Mouse (Mus musculus) mature B cell (primary cell): Measurements from ENCODE around the gene Tescl.

Source experiments
- in situ Hi-C: fragments of 300-500 bp; cut with MboI; formaldehyde crosslinking; loops from 2 replicates; pipeline ENCODE4 v1.14.3; 2019

Gene Tescl

DNA sequence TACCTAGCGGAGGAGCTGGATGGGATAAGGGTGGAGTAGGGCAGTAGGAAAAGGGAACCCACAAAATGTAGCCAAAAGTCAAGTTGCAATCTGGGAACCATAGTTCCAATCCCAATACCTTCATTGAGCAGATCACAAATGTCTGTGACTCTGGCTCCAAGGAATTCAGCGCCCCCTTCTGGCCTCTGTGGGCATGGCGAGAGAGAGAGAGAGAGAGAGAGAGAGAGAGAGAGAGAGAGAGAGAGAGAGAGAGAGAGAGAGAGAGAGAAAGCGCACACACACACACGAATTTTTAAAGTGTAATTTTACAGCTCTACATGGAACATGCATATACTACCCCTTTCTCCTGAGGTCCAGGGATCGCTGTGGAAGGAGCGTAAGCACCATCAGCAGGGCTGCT lies 29.5 kb upstream of the Tescl start:
- in situ Hi-C loops, result no loop called here

DNA sequence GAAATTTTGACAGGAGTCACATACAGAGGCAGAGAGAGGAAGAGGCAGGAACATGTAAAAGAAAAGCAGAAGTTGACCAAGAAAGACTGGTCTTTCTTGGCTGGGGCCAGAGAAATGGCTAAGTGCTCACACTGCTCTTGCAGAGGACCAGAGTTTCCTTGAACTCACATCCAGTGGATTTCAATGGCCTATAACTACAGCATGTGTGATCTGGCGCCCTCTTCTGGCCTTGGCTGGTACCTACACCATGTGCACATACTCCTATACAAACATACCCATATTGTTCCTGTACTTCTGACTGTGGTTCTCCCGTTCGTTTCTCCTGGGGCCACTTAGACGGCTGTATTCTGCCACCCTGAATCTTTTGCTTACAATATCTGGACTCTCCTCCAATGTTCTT lies 27.3 kb upstream of the Tescl start:
- in situ Hi-C loops, result no loop called here

DNA sequence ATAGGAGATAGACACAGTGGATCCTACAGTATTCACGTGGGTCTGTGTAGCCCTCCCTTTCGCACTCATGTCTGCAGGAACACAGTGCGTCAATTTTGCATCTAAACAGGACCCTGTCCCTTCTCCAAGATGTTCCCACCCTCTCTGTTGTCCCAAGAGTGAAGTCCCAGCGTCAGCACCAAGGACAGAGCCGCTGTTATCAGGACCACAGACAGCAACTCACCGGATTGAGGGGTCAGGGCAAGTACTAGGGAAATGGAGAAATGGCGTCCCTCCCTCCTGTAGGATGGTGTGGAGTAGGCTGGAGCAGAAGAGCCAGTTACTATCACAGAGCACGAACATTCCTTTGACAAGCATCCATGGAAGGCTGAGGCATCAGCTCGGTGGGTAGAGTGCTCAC lies 25.5 kb upstream of the Tescl start:
- in situ Hi-C loops, result no loop called here

DNA sequence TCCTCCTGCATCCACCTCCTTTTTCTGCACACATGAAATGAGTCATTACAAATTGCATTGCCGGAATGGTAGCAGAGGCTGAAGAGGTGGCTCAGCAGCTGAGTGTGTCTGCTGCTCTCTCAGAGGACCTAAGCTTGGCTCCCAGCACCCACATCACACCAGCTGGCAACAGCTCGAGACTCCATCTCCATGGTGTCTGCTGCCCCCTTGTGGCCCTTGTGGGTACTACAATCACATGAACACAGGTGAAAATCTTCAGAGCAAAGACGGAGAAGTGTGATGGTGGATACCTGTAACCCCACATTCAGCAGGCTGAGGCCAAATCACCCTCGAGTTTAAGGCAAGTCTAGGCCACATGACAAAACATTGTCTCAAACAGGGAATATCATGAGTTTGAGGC lies 24.2 kb upstream of the Tescl start:
- in situ Hi-C loops, result no loop called here

DNA sequence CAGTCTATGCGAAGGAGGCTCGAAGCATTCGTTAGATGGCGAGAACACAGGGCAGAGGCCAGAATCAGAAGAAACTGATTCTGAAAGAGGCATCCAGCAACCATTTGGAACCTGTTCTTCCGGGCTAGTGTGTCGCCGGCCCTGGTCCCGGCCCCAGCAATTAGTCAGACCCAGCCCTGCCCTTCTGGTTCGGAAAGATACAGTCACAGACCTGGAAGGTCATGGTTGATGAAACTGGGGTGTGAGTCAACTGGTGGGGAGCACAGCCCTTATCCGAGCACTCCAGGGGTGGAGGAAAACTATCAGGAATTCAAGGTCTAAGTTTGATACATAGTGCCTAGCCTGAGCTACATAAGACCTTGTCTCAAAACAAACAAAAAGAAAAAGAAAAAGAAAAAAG lies 22.3 kb upstream of the Tescl start:
- in situ Hi-C loops, result no loop called here

DNA sequence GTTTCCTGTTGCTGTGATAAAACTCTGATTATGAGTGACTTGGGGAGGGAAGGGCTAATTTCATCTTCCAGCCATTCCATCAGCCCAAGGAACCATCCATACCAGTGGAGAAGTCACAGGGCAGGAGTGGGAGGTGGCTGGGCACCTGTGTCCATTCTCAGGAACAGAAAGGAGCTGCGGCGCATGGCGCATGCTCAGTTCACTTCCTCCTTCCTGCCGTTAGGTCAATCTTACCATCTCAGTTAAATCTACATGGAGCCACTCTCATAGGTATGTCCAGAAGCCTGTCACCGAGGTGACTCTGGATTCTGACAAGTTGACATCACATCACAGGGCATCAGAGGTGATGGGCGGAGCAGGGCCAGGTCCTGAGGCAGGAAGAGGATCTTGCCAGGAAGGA lies 21.9 kb upstream of the Tescl start:
- in situ Hi-C loops, result no loop called here

DNA sequence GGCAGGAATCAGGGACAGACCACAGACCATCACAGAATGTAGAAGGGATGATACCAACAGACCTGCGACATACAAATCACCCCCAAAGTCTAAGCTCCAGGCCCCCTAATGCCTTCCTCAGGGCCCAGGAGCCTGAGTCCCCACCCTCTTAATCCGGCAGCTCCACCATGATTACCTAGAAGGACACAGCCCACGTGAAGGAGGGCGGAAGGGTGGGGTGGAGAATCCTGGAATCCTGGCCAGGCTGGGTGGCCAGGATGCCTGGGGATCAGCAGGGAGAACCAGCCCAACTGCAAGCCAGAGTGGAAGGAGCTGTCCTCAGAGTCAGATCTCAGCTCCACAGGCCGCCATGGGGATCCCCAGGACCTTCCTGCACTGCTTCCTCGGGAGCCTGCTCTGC lies 15.2 kb upstream of the Tescl start, which contains the start of gene Lypd5:
Lypd5 (plus strand) TSS at position 301 of the 400 bp plus-strand sequence.
- in situ Hi-C loops, result no loop called here

DNA sequence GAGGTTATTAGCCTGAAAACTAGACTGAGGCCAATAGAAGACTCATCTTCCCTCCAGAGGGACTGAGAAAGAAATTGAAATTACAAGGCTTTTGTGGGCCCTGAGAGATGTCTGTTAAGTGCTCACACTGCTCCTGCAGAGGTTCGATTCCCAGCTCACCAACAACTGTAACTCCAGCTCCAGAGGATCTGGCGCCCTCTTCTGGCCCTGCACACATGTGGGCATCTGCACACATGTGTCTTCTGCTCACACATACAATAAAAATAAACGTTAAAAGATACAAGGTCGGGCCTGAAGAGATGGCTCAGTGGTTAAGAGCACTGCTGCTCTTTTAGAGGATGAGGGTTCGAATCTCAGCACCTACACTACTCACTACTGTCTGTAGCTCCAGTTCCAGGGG lies 12.7 kb upstream of the Tescl start:
- in situ Hi-C loops, result no loop called here

DNA sequence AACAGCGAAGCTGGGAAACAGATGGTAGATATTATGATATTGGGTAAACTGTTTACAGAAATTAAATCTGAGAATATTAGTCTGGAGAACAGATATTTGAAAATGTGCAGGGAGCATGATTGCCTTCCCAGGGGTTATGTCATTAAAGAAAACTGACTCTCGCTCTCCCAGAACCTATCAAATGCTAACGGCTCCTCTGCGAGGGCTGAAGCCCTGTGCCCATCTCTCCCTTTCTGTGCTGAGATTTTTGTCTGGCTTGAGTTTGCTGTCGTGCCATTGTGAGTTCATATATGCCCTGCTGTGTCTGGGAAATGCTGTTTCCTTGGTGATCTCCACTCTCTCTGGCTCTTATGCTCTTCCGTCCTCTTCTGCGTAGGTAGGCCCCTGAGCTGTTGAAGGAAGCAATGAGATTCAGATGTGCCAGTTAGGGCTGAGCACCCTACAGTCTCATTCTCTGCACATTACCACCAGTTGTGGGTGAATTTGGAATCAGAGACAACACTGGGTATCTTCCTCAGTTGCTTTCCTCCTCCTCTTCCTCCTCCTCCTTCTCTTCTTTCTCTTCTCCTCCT lies 10.1 kb upstream of the Tescl start:
- in situ Hi-C loops, result no loop called here

DNA sequence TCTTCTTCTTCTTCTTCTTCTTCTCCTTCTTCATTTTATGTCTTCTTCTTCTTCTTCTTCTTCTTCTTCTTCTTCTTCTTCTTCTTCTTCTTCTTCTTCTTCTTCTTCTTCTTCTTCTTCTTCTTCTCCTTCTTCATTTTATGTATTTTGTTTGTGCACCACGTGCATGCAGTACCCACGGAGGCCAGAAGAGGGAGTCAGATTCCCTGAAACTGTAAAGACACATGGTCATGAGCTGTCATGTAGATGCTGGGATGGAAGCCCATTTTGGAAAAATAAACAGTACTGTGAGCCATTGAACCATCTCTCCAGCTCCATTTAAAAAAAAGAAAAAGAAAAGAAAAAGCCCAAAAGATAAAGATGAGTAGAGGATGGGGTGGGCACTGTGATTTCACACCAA lies 4.5 kb upstream of the Tescl start:
- in situ Hi-C loops, result no loop called here

DNA sequence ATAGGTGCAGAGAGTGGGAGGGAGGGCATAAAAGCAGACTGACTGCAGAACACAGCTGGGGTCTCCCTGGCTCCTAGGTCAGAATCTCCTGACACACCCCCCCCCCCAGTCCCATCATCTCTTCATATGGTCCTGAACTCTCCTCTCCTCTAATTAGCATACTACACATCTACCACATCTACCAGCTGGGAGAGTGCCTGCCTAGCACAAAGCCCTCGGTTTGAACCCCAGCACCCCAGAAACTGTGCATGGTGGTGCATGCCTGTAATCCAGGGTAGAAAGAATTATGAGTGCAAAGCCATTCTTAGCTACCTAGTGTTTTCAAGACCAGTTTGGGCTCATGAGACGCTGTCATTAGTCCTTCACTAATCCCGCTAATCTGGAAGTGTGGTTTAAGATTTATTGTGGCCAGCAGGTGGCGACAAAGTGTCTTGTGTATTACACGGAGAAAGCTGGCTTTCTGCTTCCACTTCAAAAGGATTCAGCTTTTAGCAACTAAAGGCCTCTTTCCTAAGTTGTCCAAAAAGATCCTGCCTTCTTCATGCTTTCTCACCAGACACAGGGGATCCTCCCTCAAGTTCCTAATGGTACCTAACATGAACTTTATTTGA lies 2.1 kb upstream of the Tescl start:
- in situ Hi-C loops, result no loop called here

DNA sequence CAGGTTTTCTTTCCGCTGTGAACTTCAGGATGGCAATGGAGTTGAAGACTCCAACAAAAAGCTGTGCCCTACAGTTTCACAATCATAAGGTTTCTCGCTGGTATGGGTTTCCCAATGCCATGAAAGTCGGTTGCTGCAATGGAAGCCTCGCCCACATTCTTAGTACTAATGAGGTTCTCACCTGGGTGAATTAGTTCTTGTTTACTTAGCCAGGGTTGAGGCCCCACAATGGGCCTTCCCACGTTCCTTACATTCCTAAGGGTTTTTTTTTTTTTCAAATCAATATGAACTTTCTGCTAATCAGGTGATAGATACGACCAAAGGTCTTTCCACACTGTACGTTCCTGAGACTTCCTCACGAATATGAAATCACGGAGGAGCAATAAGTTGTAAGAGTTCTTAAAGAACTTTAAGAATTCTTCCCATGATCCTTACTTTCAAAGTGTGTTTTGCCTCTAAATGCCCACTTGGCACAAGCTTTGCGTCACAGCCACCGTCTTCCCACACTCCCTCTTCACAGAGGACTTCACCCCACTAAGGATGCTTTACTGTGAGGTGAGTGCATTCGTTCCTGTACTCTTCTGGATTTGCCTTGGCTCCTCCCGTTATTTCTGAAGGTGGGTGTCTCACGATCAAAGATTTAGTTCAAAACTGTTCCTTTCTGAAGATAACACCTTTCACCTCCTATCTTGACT lies 6.3 kb downstream of the Tescl start:
- in situ Hi-C loops, result no loop called here

DNA sequence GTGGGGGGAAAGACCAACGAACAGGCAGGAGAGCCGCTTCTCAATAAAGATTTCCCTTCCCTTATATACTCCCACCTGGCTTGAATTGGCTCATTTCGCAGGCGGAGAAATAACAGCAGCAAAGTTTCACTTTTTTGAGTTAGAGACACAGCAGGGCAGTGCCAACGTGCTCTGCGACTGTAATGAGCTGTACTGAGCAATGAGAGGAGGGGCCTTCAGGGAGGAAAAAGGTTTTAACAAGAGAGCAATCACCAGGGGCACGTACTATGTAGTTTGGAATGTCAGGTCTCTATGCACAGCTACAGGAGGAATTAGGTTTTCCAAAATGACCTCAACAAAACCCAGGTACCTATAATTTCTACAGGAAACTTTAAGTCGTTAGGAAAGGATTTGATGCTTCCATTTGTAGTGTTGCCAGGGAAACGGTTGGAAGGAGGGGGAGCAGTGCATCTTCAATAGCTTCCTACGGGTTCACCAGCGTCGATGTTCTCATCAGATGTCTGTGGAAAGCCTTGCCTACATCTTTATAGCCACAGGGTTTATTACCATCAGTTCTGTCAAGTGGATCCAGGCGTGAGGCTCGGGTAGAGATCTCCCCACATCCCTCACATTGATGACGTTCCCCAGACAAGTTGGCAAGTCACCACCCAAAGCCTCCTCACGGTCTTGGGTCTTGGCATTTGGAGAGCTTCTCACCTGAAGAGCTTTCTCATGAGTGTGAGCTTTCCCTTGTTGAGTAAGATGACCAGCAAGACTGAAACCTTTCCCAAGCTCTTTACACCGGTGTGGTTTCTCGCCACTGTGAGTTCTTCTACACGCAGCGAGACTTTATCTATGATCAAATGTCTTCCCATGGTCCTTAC lies 7.2 kb downstream of the Tescl start:
- in situ Hi-C loops, result no loop called here

DNA sequence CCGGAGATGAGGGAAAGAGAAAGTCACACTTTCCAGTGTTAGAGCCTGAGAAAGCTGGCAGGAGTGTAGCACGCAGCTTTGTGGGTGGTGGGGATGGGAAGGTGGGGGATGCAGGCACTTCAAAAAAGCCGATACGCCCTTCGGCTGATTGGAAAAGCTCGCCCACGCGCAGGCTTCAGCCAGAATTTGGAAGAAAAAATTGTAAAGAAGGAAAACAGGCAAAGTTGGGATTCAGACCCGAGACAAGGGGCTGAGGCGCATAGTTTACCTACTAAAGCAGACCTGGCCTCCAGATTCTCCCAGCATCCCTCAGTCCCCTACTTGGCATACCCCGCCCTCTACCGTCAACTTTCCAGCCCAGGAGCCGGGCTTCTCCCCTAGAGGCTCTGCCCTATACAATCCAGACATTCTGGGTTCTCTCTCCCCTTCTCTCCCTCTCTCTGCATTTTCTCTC lies 8.0 kb downstream of the Tescl start:
- in situ Hi-C loops, result no loop called here

DNA sequence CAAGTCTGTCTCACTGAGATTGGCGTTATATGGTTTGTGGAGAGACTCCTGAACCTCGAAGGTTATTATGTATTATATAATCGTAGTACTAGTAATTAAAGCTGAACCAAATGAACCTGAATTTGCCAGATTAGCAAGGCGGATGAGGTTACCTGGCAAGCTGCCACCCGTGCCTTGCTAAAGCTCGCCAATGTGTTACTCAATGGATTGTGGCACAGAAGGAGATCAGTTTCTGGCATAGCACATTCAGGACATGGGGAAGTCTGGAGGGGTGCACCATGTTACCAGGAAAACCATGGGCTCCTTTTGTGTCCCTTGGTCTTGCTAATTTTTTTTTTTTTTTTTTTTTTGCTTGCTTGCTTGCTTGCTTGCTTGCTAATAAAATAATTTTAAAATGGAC lies 8.5 kb downstream of the Tescl start:
- in situ Hi-C loops, result no loop called here

DNA sequence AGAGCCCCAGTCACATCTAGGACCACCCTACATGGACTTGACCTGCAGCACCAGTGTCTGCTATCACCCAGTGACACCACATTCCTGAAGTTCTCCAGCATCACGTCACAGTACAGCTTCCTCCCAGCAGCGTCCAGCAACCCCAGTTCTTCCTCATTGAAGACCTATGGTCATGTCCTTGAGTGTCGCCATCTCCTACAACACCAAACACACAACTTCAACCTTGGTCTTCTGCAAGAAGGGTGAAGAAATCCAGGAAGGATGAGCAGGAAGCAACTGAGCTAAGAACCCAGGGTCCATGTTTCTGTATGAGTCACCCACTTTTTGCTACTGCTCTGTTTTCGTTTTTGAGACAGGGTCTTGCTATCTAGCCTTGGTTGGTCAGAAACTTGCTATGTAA lies 11.1 kb downstream of the Tescl start:
- in situ Hi-C loops, result no loop called here

DNA sequence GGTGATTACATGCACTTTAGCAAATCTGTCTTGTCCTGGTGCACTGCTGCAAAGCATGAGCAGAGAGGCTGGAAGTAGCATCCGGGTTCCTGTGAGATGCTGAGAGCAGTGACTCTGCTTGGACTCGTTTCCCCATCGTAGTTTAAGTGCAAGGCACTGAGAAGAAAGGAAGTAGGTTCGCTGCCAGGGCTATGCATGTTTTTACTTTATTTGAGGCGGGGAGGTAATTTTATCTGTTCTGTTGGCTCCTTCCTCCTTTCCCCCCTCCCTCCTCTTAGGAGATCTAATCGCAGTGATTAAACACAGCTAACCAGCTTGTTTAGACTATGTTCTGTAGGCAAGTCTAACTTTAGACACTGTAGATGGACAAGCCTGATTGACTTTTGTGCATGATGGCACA lies 14.8 kb downstream of the Tescl start:
- in situ Hi-C loops, result no loop called here

DNA sequence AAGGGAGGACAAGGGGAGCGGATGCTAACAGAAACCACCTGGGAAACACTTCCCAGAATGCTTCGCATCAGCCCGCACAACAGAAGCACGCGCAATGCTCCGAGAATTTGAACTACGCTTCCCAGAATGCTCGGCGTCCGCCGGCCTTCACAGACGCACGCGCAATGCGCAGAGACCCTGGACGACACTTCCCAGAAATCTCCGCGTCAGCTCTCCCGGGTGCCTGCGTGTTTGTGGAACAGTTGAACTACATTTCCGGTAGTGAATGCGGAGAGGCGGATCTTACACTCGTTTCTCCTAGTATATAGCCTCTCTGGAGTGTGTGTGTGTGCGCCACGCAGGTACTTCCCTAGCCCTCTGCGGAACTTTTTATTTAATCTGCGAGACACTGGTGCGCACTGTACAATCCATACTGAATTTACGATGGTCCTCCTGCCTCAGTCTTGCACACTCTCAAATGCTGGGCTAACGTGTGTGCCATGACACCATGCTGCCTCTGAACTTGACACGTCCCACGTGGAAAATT lies 17.1 kb downstream of the Tescl start, which contains the start of gene Zfp94:
Zfp94 (minus strand) TSS at position 100 of the 526 bp plus-strand sequence.
- in situ Hi-C loops, result no loop called here

DNA sequence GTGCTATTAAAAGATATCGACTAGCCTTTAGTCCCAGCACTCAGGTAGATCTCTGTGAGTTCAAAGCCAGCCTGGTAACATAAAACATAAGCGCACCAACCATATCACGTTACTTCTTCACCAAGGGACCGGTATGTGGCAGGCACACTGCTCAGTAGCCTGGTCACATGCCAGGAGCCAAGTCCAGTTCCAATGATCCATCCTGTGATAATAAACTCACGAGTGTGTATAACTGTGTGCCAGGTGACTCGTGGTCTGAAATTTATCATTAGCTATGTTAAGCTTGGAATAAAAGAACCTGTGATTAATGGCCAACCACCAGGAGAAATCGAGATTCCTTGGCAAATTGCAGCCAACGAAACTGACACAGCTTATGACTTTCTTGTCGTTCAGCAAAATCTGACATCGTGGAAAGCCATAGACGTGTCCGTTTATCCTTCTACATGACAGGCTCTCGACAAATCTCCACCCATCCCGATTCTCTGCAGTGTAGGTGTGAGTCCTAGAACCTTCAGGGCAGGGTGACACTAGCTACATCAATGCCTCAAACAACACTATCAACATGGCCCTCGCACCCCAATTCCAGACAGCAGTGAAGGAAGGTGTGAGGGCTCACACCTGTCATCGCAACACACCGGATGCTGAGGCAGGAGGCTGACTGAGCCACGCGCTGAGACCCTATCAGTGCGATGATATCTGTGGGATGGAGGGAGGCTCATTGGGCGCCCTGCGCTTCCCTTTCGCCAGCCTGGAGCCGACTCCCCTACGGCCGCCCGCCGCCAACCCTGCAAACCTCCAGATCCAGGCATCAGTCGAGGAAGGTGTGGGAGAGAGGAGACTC lies 17.8 kb downstream of the Tescl start:
- in situ Hi-C loops, result no loop called here

DNA sequence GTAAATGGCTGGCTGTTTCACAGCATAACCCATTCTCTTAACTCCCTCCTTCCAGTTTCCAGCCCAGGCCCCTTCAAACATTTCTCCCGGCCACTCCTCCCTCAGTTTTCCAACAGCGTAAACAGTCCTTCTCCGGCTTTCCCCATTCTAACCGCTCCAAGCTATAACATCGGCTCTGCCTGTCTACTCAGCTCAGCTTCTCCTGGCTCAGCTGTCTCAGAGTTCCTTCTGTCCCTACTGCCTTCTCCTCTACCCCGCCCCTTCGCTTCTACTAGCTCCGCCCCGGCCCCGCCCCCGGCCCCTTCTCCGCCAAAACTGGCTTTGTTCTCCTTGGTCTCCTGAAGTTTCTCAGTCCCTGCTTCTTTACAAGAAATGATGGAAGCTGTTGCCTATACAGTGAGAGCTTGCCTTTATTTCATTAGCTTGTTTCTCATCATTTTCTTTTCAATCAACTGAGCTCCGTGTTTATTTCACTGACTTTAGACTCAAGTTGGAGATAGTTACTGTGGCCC lies 32.9 kb downstream of the Tescl start, which contains the start of gene Zfp61:
Zfp61 (minus strand) TSS at position 462 of the 512 bp plus-strand sequence.
- in situ Hi-C loops, result no loop called here
